Mouse (Mus musculus) brain, embryonic 14.5 days (tissue): Measurements from ENCODE around the gene Tmco3.

Experiments
- CTCF ChIP-seq: fragments of 200-500 bp; IDR thresholded peaks from 2 replicates; pipeline ENCODE4 v1.5.1; 2012; ENCODE audit warnings: inconsistent platforms, mild to moderate bottlenecking, moderate library complexity, borderline replicate concordance; ENCODE audit not compliant: insufficient read depth, insufficient read length; ENCODE audit errors: extremely low read depth
- POLR2A ChIP-seq: fragments of 200-500 bp; IDR thresholded peaks from 2 replicates; pipeline ENCODE4 v1.6.1; 2012; ENCODE audit warnings: mild to moderate bottlenecking, inconsistent platforms, borderline replicate concordance; ENCODE audit not compliant: poor library complexity, insufficient read depth, insufficient read length, severe bottlenecking; ENCODE audit errors: extremely low read depth

GRCm38 (mm10) chr8:13305459-13305858 is 17.5 kb downstream of the Tmco3 start:
- TF ChIP-seq CTCF (no peak), POLR2A (no peak)
